22 mouse cellular contexts compared by ENCODE assay signal in genomic region chr11:17075656-17076055, GRCm38 (mm10).
"Had no signal": no experiment of that assay in that cellular context is flagged by ENCODE, and none has a peak within 500 bp of the region (broad histone marks: within the 10 kb centered on the region; RNA-seq: fewer than 3 reads in every experiment).

No protein-coding gene starts in this region.

- H3K4me3 ChIP-seq: limb, embryonic 12.5 days; limb, embryonic 15.5 days; liver, embryonic 12.5 days; liver, embryonic 15.5 days; lung, embryonic 15.5 days; megakaryocyte, embryonic 14.5 days; midbrain, embryonic 10.5 days; midbrain, embryonic 13.5 days; myocyte; neural tube, embryonic 13.5 days had no signal

- H3K27me3 ChIP-seq: limb, embryonic 12.5 days; limb, embryonic 15.5 days; liver, embryonic 12.5 days; liver, embryonic 15.5 days; lung, embryonic 15.5 days; megakaryocyte, embryonic 14.5 days; midbrain, embryonic 13.5 days; neural tube, embryonic 13.5 days had no signal

- DNase-seq: kidney, adult 9 months; kidney, postnatal 14 days; kidney, postnatal 4 days; left cerebral cortex, postnatal 4 days; lung, adult 18-20 months; lung, postnatal 10 days; lung, postnatal 36 days; retina, postnatal 1 day; thymus, adult 2 months; thymus, postnatal 14 days; thymus, postnatal 4 days had no signal

- H3K4me1 ChIP-seq: limb, embryonic 12.5 days; limb, embryonic 15.5 days; liver, embryonic 12.5 days; liver, embryonic 15.5 days; lung, embryonic 15.5 days; midbrain, embryonic 10.5 days; midbrain, embryonic 13.5 days; neural tube, embryonic 13.5 days had no signal

- H3K27ac ChIP-seq: limb, embryonic 12.5 days; limb, embryonic 15.5 days; liver, embryonic 12.5 days; liver, embryonic 15.5 days; lung, embryonic 15.5 days; midbrain, embryonic 10.5 days; midbrain, embryonic 13.5 days; neural tube, embryonic 13.5 days; stomach, postnatal 0 days had no signal
